Mouse (Mus musculus): ENCODE measurements around the gene Hspd1. TPM values are rescaled to one million over a fixed set of nuclear protein-coding genes. Genes with fewer than 3 reads are reported as not detected.

Gene Hspd1
- polyA plus RNA-seq, 1 experiment from 2014 or later: 452 TPM

DNA sequence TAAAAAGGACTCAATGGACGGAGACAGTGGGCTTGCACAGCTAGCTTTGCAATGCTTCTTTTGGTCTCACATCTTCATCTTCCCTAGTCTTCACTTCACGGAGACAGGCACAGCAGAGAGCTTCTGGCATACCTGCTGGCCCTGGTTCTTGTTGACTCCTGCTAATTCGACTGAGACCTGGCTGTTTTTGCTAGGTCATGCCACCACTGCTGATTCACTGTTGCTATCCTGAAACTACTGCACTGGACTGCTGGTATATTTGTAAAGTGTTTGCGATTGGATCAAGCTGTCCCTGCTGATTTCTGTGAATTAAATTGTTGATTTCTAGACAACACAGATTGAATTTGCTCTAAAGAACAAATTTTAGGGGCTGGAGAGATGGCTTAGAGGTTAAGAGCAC, 46.4 kb downstream of the Hspd1 start:
- no peak for ATAC-seq (replicated peaks; ENCODE audit: insufficient number of reproducible peaks, low FRiP score, low TSS enrichment)
- no peaks in the 10 kb centered on the region for H3K4me1 ChIP-seq (ENCODE audit: control insufficient read depth, insufficient read depth, low read length)
- no peak overlapping the region for H3K27ac ChIP-seq (ENCODE audit: low read depth, low read length)
- WGBS (ENCODE audit: insufficient replicate concordance): 82% methylated on average over 4 of the region's 4 CpGs
- peaks cover 6% of the 10 kb centered on the region for H3K9me3 ChIP-seq (replicated peaks; ENCODE audit: control insufficient read depth, low read length)
- no peak overlapping the region for H3K4me3 ChIP-seq (ENCODE audit: low read depth, low read length)
- no peaks in the 10 kb centered on the region for H3K27me3 ChIP-seq (ENCODE audit: control insufficient read depth, insufficient read depth, low read length)
- no peak overlapping the region for H3K4me2 ChIP-seq
- H3K36me3 ChIP-seq (ENCODE audit: control insufficient read depth, insufficient read depth, low read length): no peaks in the 10 kb centered on the region
- no peak overlapping the region for H3K9ac ChIP-seq (ENCODE audit: low read depth, low read length)

DNA sequence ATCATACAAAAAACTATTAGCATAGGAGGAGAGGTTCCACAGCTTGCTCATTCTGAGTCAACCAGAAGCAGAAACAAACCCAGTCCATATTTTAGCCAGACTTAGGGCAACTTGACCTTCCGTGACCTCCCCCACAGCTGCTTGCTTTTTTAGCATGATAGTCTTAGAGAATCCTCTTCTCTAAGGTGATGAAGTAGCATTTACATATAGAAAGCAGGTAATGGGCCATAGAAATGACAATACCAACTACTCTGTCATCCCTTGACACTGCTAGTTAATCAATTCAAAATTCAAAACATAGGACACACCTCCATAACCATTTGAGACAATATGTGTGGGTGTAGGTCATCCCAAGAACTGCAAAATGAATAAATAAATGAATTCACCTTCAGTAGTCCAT, 48.1 kb downstream of the Hspd1 start:
- H3K27me3 ChIP-seq (ENCODE audit: control insufficient read depth, insufficient read depth, low read length): no peaks in the 10 kb centered on the region
- no peak for ATAC-seq (replicated peaks; ENCODE audit: insufficient number of reproducible peaks, low FRiP score, low TSS enrichment)
- H3K36me3 ChIP-seq (ENCODE audit: control insufficient read depth, insufficient read depth, low read length): no peaks in the 10 kb centered on the region
- H3K27ac ChIP-seq (ENCODE audit: low read depth, low read length): no peak overlapping the region
- H3K9me3 ChIP-seq (replicated peaks; ENCODE audit: control insufficient read depth, low read length): peaks cover 6% of the 10 kb centered on the region
- H3K4me1 ChIP-seq (ENCODE audit: control insufficient read depth, insufficient read depth, low read length): no peaks in the 10 kb centered on the region
- no peak overlapping the region for H3K4me3 ChIP-seq (ENCODE audit: low read depth, low read length)
- 83% methylated on average over 1 of the region's 1 CpGs for WGBS (ENCODE audit: insufficient replicate concordance)
- no peak overlapping the region for H3K4me2 ChIP-seq
- H3K9ac ChIP-seq (ENCODE audit: low read depth, low read length): no peak overlapping the region

DNA sequence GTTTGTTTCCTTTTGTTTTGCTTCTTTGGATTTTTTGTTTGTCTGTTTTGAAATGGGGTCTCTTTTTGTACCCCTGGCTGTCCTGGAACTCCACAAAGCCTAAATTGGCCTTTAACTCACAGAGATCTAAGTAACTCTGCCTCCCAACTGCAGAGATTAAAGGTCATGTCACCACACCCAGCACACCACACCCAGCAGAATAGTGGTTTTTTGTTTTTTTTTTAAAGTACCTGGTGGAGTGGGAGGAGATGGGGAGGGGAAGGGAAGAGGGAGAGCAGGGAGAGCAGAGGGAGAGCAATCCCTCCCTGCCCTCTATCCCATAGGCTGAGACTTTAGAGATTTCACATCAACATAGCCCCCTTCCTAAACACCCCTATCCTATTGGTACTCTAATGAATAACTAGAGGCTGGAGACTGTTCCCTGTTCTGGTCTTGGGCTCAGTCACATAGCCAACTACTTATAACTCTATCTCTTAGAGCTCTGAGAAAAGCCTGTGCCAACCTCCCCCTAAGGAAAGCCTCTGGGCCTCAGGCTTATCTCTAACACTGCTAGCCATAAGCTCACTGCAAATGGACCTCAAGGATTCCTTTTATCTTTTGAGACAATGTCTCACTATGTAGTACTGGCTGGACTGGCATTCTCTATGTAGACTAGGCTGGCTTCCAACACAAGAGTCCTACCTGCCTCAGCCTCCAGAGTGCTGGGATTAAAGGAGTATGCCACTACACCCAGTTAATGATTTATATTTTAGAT, 56.8 kb downstream of the Hspd1 start:
- ATAC-seq (replicated peaks; ENCODE audit: insufficient number of reproducible peaks, low FRiP score, low TSS enrichment): no peak
- no peak overlapping the region for H3K9ac ChIP-seq (ENCODE audit: low read depth, low read length)

DNA sequence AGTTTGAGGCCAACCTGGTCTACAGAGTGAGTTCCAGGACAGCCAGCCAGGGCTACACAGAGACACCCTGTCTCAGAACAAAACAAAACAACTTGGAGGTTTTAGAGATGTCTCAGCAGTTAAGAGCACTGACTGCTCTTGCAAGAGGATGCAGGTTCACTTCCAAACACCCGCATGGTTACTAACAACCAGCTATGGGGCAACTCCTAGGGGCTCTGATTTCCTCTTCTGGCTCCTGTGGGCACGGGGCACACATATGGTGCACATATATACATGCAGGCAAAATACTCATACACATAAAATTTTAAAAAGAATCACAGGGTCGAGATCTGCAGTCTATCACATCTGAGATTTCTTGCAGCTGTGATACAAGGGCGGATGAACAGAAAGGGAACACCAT, 58.6 kb downstream of the Hspd1 start:
- Histone ChIP-seq H3K4me2 (peak overlapping the region; percentile 30), H3K36me3 (ENCODE audit: control insufficient read depth, insufficient read depth, low read length) (no peaks in the 10 kb centered on the region; the same call in 1 of the 2 replicates), H3K9me3 (replicated peaks; ENCODE audit: control insufficient read depth, low read length) (no peaks in the 10 kb centered on the region), H3K9ac (ENCODE audit: low read depth, low read length) (no peak overlapping the region), H3K27me3 (ENCODE audit: control insufficient read depth, insufficient read depth, low read length) (no peaks in the 10 kb centered on the region), H3K27ac (ENCODE audit: low read depth, low read length) (no peak overlapping the region), H3K4me1 (ENCODE audit: control insufficient read depth, insufficient read depth, low read length) (0 out of 2 replicates have a peak, but pooled peaks cover 2% of the 10 kb centered on the region), H3K4me3 (ENCODE audit: low read depth, low read length) (no peak overlapping the region)
- WGBS (ENCODE audit: insufficient replicate concordance): 71% methylated on average over 4 of the region's 4 CpGs
- ATAC-seq (replicated peaks; ENCODE audit: insufficient number of reproducible peaks, low FRiP score, low TSS enrichment): no peak

More for the DNA sequence above, 56.8 kb downstream of the Hspd1 start:
- 0 out of 2 replicates have a peak, but pooled peaks cover 2% of the 10 kb centered on the region for H3K4me1 ChIP-seq (ENCODE audit: control insufficient read depth, insufficient read depth, low read length)
- no peaks in the 10 kb centered on the region; the same call in 1 of the 2 replicates for H3K36me3 ChIP-seq (ENCODE audit: control insufficient read depth, insufficient read depth, low read length)
- no peak overlapping the region for H3K27ac ChIP-seq (ENCODE audit: low read depth, low read length)
- H3K9me3 ChIP-seq (replicated peaks; ENCODE audit: control insufficient read depth, low read length): no peaks in the 10 kb centered on the region
- H3K4me3 ChIP-seq (ENCODE audit: low read depth, low read length): no peak overlapping the region
- H3K4me2 ChIP-seq: no peak overlapping the region
- no peaks in the 10 kb centered on the region for H3K27me3 ChIP-seq (ENCODE audit: control insufficient read depth, insufficient read depth, low read length)

DNA sequence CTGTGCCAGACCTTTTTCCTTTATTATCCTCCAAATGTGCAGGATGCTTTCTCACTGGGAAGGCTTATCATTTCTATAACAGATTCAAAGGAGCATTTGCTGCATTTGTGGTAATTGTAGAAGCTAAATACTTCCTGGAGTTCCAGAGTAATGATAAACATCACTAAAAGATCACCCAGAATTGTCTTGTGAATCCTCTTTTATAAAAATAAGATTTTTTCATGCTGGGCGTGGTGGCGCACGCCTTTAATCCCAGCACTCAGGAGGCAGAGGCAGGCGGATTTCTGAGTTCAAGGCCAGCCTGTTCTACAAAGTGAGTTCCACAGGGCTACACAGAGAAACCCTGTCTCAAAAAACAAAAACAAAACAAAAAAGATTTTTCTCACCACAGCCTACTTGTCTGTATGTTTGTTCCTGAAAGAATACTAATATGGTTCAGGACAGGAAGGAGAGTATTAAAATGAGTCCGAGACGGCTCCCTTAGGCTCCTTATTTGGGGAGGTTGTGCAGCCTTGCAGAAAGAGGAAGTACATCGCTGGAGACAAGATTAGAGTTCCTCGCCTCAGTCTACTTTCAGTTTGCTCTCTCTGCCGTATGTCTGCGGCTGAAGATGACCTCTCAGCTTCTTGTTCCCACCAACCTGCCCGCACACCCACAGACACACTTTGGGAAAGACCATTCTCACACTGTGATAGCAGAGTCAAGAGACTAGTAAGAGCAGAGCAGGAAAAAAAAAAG, 59.4 kb downstream of the Hspd1 start:
- peak overlapping the region; percentile 57; the same call in 1 of the 2 replicates for H3K9ac ChIP-seq (ENCODE audit: low read depth, low read length)

DNA sequence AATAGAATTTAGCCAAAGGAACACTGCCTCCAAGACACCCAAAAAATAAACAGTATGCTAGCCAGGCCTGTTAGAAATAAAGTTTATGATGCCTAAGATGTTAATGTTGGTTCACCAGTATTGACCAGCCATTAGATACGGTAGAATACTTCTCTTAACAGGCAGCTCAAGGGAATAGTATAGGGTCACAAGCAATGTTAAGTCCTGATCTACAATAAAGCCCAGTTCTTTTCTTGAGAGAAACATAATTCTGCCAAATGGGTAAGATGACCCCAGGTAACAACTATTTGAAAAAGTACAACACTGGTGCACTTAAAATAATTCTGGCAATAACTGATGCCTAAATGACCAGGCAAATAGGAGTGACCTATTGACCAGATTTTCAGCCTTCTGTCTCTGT, 60.1 kb downstream of the Hspd1 start:
- WGBS (ENCODE audit: insufficient replicate concordance): 82% methylated on average over 1 of the region's 1 CpGs
- peak overlapping the region; percentile 95; the same call in 1 of the 2 replicates for H3K27ac ChIP-seq (ENCODE audit: low read depth, low read length)
- peak overlapping the region; percentile 90 for H3K4me3 ChIP-seq (ENCODE audit: low read depth, low read length)
- H3K27me3 ChIP-seq (ENCODE audit: control insufficient read depth, insufficient read depth, low read length): no peaks in the 10 kb centered on the region
- H3K4me1 ChIP-seq (ENCODE audit: control insufficient read depth, insufficient read depth, low read length): 0 out of 2 replicates have a peak, but pooled peaks cover 2% of the 10 kb centered on the region
- no peaks in the 10 kb centered on the region for H3K9me3 ChIP-seq (replicated peaks; ENCODE audit: control insufficient read depth, low read length)
- peak overlapping the region; percentile 64 for H3K4me2 ChIP-seq
- ATAC-seq (replicated peaks; ENCODE audit: insufficient number of reproducible peaks, low FRiP score, low TSS enrichment): no peak
- H3K9ac ChIP-seq (ENCODE audit: low read depth, low read length): peak overlapping the region; percentile 100; the same call in 1 of the 2 replicates
- H3K36me3 ChIP-seq (ENCODE audit: control insufficient read depth, insufficient read depth, low read length): no peaks in the 10 kb centered on the region

More for the DNA sequence above, 59.4 kb downstream of the Hspd1 start:
- 65% methylated on average over 11 of the region's 11 CpGs for WGBS (ENCODE audit: insufficient replicate concordance)
- H3K27me3 ChIP-seq (ENCODE audit: control insufficient read depth, insufficient read depth, low read length): no peaks in the 10 kb centered on the region
- no peaks in the 10 kb centered on the region for H3K36me3 ChIP-seq (ENCODE audit: control insufficient read depth, insufficient read depth, low read length)
- peak overlapping the region; percentile 30 for H3K4me2 ChIP-seq
- no peak for ATAC-seq (replicated peaks; ENCODE audit: insufficient number of reproducible peaks, low FRiP score, low TSS enrichment)
- H3K4me1 ChIP-seq (ENCODE audit: control insufficient read depth, insufficient read depth, low read length): 0 out of 2 replicates have a peak, but pooled peaks cover 2% of the 10 kb centered on the region
- H3K9me3 ChIP-seq (replicated peaks; ENCODE audit: control insufficient read depth, low read length): no peaks in the 10 kb centered on the region
- H3K27ac ChIP-seq (ENCODE audit: low read depth, low read length): no peak overlapping the region
- peak overlapping the region; percentile 11; the same call in 1 of the 2 replicates for H3K4me3 ChIP-seq (ENCODE audit: low read depth, low read length)

Other genes with a start within 250 kb of the Hspd1 start
- 11.1 and 14.0 TPM in 2 replicates for gene Ankrd44, start 161.9 kb downstream of the Hspd1 start, polyA plus RNA-seq (2014; fragmentation: Nextera tagmentation; extraction: Ambion mirVana)
- 202 and 234 TPM in 2 replicates for gene Sf3b1, start 60.8 kb downstream of the Hspd1 start, polyA plus RNA-seq (2014; fragmentation: Nextera tagmentation; extraction: Ambion mirVana)
- gene Coq10b, start 35.5 kb downstream of the Hspd1 start, polyA plus RNA-seq (2014; fragmentation: Nextera tagmentation; extraction: Ambion mirVana): 27.5 and 29.2 TPM in 2 replicates
- gene Hspe1, start 111 bp downstream of the Hspd1 start, polyA plus RNA-seq (2014; fragmentation: Nextera tagmentation; extraction: Ambion mirVana): 428 and 433 TPM in 2 replicates
- 119 and 120 TPM in 2 replicates for gene Mob4, start 43.0 kb upstream of the Hspd1 start, polyA plus RNA-seq (2014; fragmentation: Nextera tagmentation; extraction: Ambion mirVana)
- 4.8 and 6.3 TPM in 2 replicates for gene Rftn2, start 138.5 kb upstream of the Hspd1 start, polyA plus RNA-seq (2014; fragmentation: Nextera tagmentation; extraction: Ambion mirVana)
- gene Mars2, start 148.9 kb upstream of the Hspd1 start, polyA plus RNA-seq (2014; fragmentation: Nextera tagmentation; extraction: Ambion mirVana): 3.9 and 4.0 TPM in 2 replicates

Measured in heart, embryonic 11.5 days (tissue).